8 mouse cellular contexts compared by ENCODE assay signal in genomic region chr10:43022190-43022761, GRCm38 (mm10).
A peak's percentile ranks its signal among the peaks of the same experiment; 100 is the strongest.
DNase-seq lines count a peak whose midpoint lies in the region; ATAC-seq lines count a peak whose summit lies in the region.

No protein-coding gene starts in this region.

- no peak overlapping the region for H3K27ac ChIP-seq in heart, embryonic 13.5 days (replicated peaks)
- H3K27ac ChIP-seq in hindbrain, embryonic 13.5 days: no peak overlapping the region
- no peak overlapping the region for H3K27ac ChIP-seq in midbrain, embryonic 16.5 days (ENCODE audit: low read length)

- H3K27me3 ChIP-seq in heart, embryonic 13.5 days (replicated peaks): peaks cover 71% of the 10 kb centered on the region
- peaks cover 38% of the 10 kb centered on the region for H3K27me3 ChIP-seq in hindbrain, embryonic 13.5 days
- no peaks in the 10 kb centered on the region for H3K27me3 ChIP-seq in midbrain, embryonic 16.5 days (ENCODE audit: control insufficient read depth, insufficient read depth, low read depth, low read length)

- H3K36me3 ChIP-seq in heart, embryonic 13.5 days: no peaks in the 10 kb centered on the region
- peaks cover 13% of the 10 kb centered on the region for H3K36me3 ChIP-seq in hindbrain, embryonic 13.5 days
- no peaks in the 10 kb centered on the region for H3K36me3 ChIP-seq in midbrain, embryonic 16.5 days (ENCODE audit: control insufficient read depth, insufficient read depth, low read length)

- peak overlapping the region; percentile 69 for H3K4me3 ChIP-seq in heart, embryonic 13.5 days
- H3K4me3 ChIP-seq in hindbrain, embryonic 13.5 days: peak overlapping the region; percentile 48
- peak overlapping the region; percentile 46 for H3K4me3 ChIP-seq in midbrain, embryonic 16.5 days (ENCODE audit: low read depth, low read length)

- WGBS in heart, embryonic 13.5 days: 8% methylated on average over 29 of the region's 29 CpGs
- WGBS in hindbrain, embryonic 13.5 days: 5% methylated on average over 29 of the region's 29 CpGs
- 6% methylated on average over 28 of the region's 29 CpGs for WGBS in midbrain, embryonic 16.5 days

- H3K4me2 ChIP-seq in heart, embryonic 13.5 days: peak overlapping the region; percentile 98
- peak overlapping the region; percentile 93 for H3K4me2 ChIP-seq in hindbrain, embryonic 13.5 days
- H3K4me2 ChIP-seq in midbrain, embryonic 16.5 days (ENCODE audit: low read length): peak overlapping the region; percentile 90

- H3K9ac ChIP-seq in heart, embryonic 13.5 days: peak overlapping the region; percentile 82
- H3K9ac ChIP-seq in hindbrain, embryonic 13.5 days: peak overlapping the region; percentile 82
- peak overlapping the region; percentile 71 for H3K9ac ChIP-seq in midbrain, embryonic 16.5 days (ENCODE audit: low read depth, low read length)

- peaks cover 21% of the 10 kb centered on the region for H3K4me1 ChIP-seq in heart, embryonic 13.5 days
- H3K4me1 ChIP-seq in hindbrain, embryonic 13.5 days (replicated peaks): peaks cover 36% of the 10 kb centered on the region
- H3K4me1 ChIP-seq in midbrain, embryonic 16.5 days (ENCODE audit: control insufficient read depth, insufficient read depth, low read length): peaks cover 17% of the 10 kb centered on the region

- DNase-seq in heart, adult 11 months: no peak
- DNase-seq in cerebellum, adult 9-11 months: peak; percentile 53
- no peak for DNase-seq in right cerebral cortex, adult 18-20 months
- DNase-seq in right cerebral cortex, adult 2 months (ENCODE audit: low spot score in 2 of 2): no peak
- no peak for DNase-seq in right cerebral cortex, postnatal 4 days

- no peaks in the 10 kb centered on the region for H3K9me3 ChIP-seq in heart, embryonic 13.5 days
- H3K9me3 ChIP-seq in hindbrain, embryonic 13.5 days: no peaks in the 10 kb centered on the region
- H3K9me3 ChIP-seq in midbrain, embryonic 16.5 days (replicated peaks; ENCODE audit: control insufficient read depth, low read length, poor library complexity, severe bottlenecking): no peaks in the 10 kb centered on the region

- ATAC-seq in heart, embryonic 13.5 days (ENCODE audit: extremely low read depth, insufficient number of reproducible peaks, low FRiP score, low TSS enrichment): no peak
- peak; percentile 31; the same call in 1 of the 2 replicates for ATAC-seq in hindbrain, embryonic 13.5 days (ENCODE audit: low FRiP score)
- ATAC-seq in midbrain, embryonic 16.5 days: peak; percentile 29
